Mouse (Mus musculus) liver, postnatal 0 days (tissue): ENCODE data around the gene Map4k2. TPM values are rescaled to one million over a fixed set of nuclear protein-coding genes. Genes with fewer than 3 reads are reported as not detected.

Source experiments
- ATAC-seq: fragments of 200-750 bp; cut with Nextera tagmentation; 2 replicates; pipeline ENCODE4 v1.8.0; 2017; ENCODE audit warnings: mild to moderate bottlenecking, moderate library complexity
- DNase-seq: peaks from one replicate; pipeline ENCODE4 v3.0.0-alpha.2; 2016
- H3K27ac ChIP-seq: fragments of 300-500 bp; sonication (generic); 2 replicates; pipeline ENCODE4 v1.5.1; 2014; ENCODE audit warnings: antibody characterized with exemption, moderate library complexity, mild to moderate bottlenecking, low read depth
- H3K27me3 ChIP-seq: fragments of 300-500 bp; sonication (generic); 2 replicates; pipeline ENCODE4 v1.6.1; 2014; ENCODE audit warnings: low read length, control low read depth, mixed read lengths; ENCODE audit not compliant: insufficient read depth
- H3K36me3 ChIP-seq: fragments of 300-500 bp; sonication (generic); replicated peaks from 2 replicates; pipeline ENCODE4 v1.6.1; 2014; ENCODE audit warnings: mild to moderate bottlenecking, control low read depth, low read length, moderate library complexity, mixed read lengths; ENCODE audit not compliant: insufficient read depth
- H3K4me1 ChIP-seq: fragments of 300-500 bp; sonication (generic); 2 replicates; pipeline ENCODE4 v1.6.1; 2014; ENCODE audit warnings: antibody characterized with exemption, mild to moderate bottlenecking, control low read depth; ENCODE audit not compliant: insufficient read depth
- H3K4me2 ChIP-seq: fragments of 300-500 bp; sonication (generic); 2 replicates; pipeline ENCODE4 v1.6.1; 2014; ENCODE audit warnings: low read depth, mild to moderate bottlenecking, low read length, moderate library complexity, mixed read lengths
- H3K4me3 ChIP-seq: fragments of 300-500 bp; sonication (generic); 2 replicates; pipeline ENCODE4 v1.5.1; 2014; ENCODE audit warnings: low read depth, low read length
- H3K9ac ChIP-seq: fragments of 300-500 bp; sonication (generic); replicated peaks from 2 replicates; pipeline ENCODE4 v1.6.1; 2014; ENCODE audit warnings: mild to moderate bottlenecking, moderate library complexity
- H3K9me3 ChIP-seq: fragments of 300-500 bp; sonication (generic); 2 replicates; pipeline ENCODE4 v1.6.1; 2016; ENCODE audit warnings: mild to moderate bottlenecking, control low read depth, low read length, mixed read lengths
- CTCF ChIP-seq: sonication (generic); IDR thresholded peaks from 2 replicates; pipeline ENCODE4 v1.5.1; 2016; ENCODE audit warnings: antibody characterized with exemption, low read depth
- EP300 ChIP-seq: IDR thresholded peaks from 2 replicates; pipeline ENCODE4 v1.6.1; 2016; ENCODE audit warnings: antibody characterized with exemption, low read depth, mild to moderate bottlenecking
- WGBS: fragments of 180-500 bp; shearing (Covaris S2); extraction: QIAGEN DNeasy Blood & Tissue Kit; methylation state at CpG from one replicate; pipeline ENCODE4 v1.1.7; 2014; ENCODE audit not compliant: insufficient replicate concordance; 5-methylcytosine and 5-hydroxymethylcytosine counted together
- microRNA-seq: library from miRNA; unstranded; fragments of <30 nt; microRNA quantifications from one replicate; pipeline ENCODE4, GENCODE M21; 2016
- polyA plus RNA-seq: library from polyadenylated mRNA; unstranded; fragments of >200 nt; fragmentation: Nextera tagmentation; extraction: Ambion mirVana; gene quantifications from 2 replicates; pipeline ENCODE4 v1.2.1, GENCODE M21; 2015

The Map4k2 gene
- polyA plus RNA-seq, 1 experiment from 2014 or later, result 5.7 TPM

DNA sequence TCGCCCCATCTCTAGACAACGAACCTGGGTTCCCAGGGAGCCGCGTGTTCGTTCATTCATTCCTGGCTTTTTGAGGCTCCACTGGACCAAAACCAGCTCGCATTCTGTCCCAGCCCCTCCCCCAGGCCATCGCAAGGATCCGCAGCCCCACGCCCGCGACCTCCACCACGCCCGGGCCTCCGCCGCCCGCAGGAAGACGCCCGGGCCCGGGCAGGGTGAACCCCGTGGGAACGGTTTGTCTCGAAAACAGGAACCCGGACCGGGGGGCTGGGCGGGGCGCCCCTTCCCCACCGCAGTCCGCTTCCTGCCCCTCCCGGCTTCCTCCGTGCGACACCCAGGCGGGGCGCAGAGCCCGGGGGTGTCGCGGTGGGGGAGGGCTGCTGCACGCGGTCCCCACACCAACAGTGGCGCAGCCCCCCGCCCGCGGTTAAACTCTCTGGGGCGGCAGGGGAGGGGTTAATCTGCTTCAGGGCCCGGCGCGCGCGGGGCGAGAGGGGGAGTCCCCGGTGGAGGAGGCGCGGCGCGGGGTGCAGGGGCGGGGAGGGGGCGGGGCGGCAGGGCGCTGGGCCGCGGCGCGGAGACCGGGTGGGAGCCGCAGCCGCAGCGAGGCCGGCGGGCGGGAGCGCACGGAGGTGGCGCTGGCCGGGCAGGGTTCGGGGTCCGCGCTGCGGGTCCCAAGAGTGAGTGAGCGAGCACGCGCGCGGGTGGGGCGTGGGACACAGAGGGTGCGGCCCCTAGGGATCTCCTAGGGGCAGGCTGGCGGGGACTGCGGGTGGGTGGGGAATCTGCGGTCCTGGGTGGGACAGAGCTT is 58.6 kb downstream of the Map4k2 start, which contains the start of gene Rasgrp2:
Gene Rasgrp2, plus strand, starts transcription at position 56 of the 811 bp plus-strand sequence.
- DNase-seq (peak; percentile 75), ATAC-seq (peak; percentile 8)
- TF ChIP-seq EP300, result no peak
- no peak for TF ChIP-seq CTCF
- Histone ChIP-seq H3K27me3 (peaks cover 22% of the 10 kb centered on the region), H3K4me2 (peak within 1 kb of the TSS; percentile 94), H3K9me3 (no peaks in the 10 kb centered on the region), H3K36me3 (peaks cover 6% of the 10 kb centered on the region; the same call in 1 of the 2 replicates), H3K4me3 (peak within 1 kb of the TSS; percentile 63), H3K27ac (peak within 1 kb of the TSS; percentile 93), H3K4me1 (peaks cover 33% of the 10 kb centered on the region), H3K9ac (peak within 1 kb of the TSS; percentile 69)
- under 1% methylated on average over 59 of the region's 87 CpGs for WGBS

DNA sequence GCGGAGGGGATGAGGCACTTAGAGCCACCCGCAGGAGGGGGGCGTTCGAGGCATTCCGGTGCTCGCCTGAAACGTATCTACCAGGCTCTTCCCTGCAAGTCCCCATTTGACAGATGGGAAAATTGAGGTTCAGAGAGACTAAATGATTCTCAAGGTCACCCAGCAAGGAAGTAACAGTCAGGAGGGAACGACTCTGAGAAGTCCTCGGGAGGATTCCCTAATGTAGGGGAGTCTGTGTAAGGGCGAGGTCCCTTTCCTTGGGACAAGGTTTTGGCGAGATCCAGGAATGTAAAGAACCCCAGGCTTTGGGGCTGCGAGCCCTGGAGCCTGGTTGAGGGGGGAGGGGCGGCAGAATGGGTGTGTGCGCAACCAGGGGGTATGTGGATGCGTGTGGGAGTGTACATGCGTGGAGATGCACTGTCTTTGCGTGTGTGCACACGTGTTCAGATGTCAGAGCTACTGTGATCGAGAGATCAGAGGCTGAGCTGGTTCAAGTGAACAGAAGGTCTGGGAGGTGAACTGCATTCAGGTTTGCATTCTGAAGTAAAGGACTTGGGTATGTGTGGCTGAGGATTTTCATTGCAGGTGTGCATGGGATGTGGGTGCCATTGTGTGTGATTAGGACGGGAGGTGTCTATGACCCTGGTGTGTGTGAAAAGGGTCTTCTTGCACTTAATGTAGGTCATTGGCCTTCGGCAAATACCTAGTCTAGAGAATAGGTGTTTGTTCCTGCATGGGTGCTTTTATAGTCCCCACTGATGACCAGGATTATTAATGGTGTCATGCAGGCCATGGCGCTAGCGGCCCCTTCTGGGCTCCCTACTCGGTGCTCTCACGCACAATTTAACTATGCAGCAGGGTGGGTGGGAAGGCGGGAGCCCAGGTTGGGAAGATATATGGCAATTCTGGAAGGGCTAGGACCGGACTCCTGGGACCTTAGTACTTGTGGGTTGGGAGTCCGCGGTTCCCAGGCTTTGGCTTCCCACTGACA is 59.5 kb downstream of the Map4k2 start:
- peak overlapping the region; percentile 63 for H3K4me3 ChIP-seq
- DNase-seq (no peak), ATAC-seq (no peak)
- H3K9ac ChIP-seq, result peak overlapping the region; percentile 69
- peaks cover 33% of the 10 kb centered on the region for H3K4me1 ChIP-seq
- 2% methylated on average over 29 of the region's 29 CpGs for WGBS
- peaks cover 22% of the 10 kb centered on the region for H3K27me3 ChIP-seq
- peak overlapping the region; percentile 94 for H3K4me2 ChIP-seq
- H3K9me3 ChIP-seq, result no peaks in the 10 kb centered on the region
- H3K36me3 ChIP-seq, result peaks cover 9% of the 10 kb centered on the region
- peak overlapping the region; percentile 93 for H3K27ac ChIP-seq
- TF ChIP-seq CTCF (peak; percentile 34), EP300 (no peak)

DNA sequence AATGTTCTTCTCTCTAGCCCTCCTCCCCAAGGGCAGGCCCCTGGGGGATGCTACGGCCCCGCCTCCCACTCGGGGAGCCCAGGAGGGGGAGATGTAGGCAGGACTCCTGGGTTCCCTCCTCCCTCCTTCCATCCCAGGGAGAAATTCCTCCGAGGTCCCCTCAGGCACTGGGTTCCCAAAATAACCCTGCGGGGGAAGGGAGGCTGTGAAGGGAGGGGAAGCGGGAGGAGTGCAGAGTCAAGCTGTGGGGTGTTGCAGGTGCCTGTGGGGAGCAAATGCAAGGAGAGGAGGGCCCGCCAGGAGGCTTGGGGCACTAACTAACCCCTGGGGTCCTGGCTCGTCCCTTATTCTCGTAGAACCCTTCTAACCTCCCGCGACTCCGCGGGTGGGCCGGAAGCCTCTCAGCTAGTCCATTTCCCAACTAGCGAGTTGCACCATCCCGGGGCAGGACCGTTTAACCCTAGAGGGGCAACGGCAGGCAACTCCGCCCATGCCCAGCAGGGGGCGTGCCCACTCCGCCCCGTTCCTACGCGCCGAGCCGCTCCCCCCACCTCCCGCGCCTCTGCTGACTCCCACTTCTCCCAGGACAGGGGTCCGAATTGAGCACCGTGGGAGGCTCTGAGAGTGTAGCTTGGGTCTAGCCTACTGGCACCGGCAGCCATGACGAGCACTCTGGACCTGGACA is 60.3 kb downstream of the Map4k2 start:
- DNase-seq, result peak; percentile 91

DNA sequence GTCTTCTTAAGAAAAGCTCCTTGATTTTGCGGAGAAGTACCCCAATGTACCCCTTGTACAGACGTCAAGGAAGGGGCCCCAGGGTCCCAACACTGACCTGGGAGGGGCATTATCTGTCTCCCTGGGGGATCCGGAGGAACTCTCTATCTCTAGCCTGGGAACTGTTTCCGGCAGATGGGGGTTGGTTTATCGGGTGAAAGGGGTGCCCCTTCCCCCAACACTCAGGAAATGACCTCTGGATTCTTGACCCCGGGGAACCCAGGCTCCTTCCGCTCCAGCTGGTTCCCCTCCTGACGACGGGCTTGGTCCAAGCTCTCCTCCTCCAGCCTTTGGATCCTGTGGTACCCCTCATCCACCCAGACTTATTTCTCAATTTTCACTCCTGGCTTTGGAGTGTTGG is 61.0 kb downstream of the Map4k2 start:
- H3K4me3 ChIP-seq, result peak overlapping the region; percentile 63
- peaks cover 12% of the 10 kb centered on the region for H3K36me3 ChIP-seq
- no peaks in the 10 kb centered on the region for H3K9me3 ChIP-seq
- TF ChIP-seq CTCF (no peak), EP300 (peak; percentile 63; the same call in 1 of the 2 replicates)
- DNase-seq, result peak; percentile 62
- H3K4me1 ChIP-seq, result peaks cover 33% of the 10 kb centered on the region
- peak; percentile 44 for ATAC-seq
- peak overlapping the region; percentile 94 for H3K4me2 ChIP-seq
- 1% methylated on average over 8 of the region's 9 CpGs for whole genome bisulfite sequencing
- peak overlapping the region; percentile 48 for H3K9ac ChIP-seq
- H3K27me3 ChIP-seq, result peaks cover 22% of the 10 kb centered on the region
- H3K27ac ChIP-seq, result peak overlapping the region; percentile 93

More for the DNA sequence above, 60.3 kb downstream of the Map4k2 start:
- H3K36me3 ChIP-seq, result peaks cover 11% of the 10 kb centered on the region
- under 1% methylated on average over 31 of the region's 32 CpGs for WGBS
- peak overlapping the region; percentile 48 for H3K9ac ChIP-seq
- peak overlapping the region; percentile 94 for H3K4me2 ChIP-seq
- peak overlapping the region; percentile 93 for H3K27ac ChIP-seq
- H3K4me1 ChIP-seq, result peaks cover 33% of the 10 kb centered on the region
- peak overlapping the region; percentile 63 for H3K4me3 ChIP-seq
- H3K9me3 ChIP-seq, result no peaks in the 10 kb centered on the region
- ATAC-seq, result peak; percentile 72
- H3K27me3 ChIP-seq, result peaks cover 22% of the 10 kb centered on the region
- TF ChIP-seq EP300, result no peak
- peak; percentile 95 for TF ChIP-seq CTCF

DNA sequence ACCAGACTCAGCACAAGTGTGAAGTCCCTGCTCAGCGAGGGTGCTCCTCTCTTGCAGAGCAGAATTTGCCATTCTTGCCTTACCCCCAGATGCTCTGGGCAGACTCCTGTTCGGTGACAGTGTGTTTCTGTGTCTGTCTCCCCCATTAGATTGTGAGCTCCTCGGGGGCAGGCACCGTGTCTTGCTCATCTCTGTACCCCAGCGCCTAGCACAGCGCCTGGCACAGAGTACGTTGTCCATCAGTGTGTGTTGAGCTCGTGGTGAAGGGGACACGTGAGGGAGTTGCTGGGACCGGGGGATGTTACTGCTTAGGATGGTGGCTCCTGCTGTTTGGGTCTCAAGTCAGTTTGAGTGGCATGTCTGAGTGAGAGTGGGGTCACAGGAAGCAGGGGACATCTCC is 62.9 kb downstream of the Map4k2 start:
- H3K4me2 ChIP-seq, result no peak overlapping the region
- 84% methylated on average over 10 of the region's 10 CpGs for WGBS
- TF ChIP-seq CTCF (no peak), EP300 (no peak)
- DNase-seq (no peak), ATAC-seq (no peak)
- peaks cover 26% of the 10 kb centered on the region for H3K4me1 ChIP-seq
- peaks cover 21% of the 10 kb centered on the region for H3K36me3 ChIP-seq
- H3K9me3 ChIP-seq, result no peaks in the 10 kb centered on the region
- H3K9ac ChIP-seq, result no peak overlapping the region
- peaks cover 19% of the 10 kb centered on the region for H3K27me3 ChIP-seq
- no peak overlapping the region for H3K4me3 ChIP-seq
- H3K27ac ChIP-seq, result no peak overlapping the region

Small RNAs within 50 kb of the gene (microRNA-seq; reads per million reads assigned to microRNA genes)
- gene Mir6989, result not detected

Other genes with a start within 250 kb of the Map4k2 start
- not detected in 2 replicates for gene AC131692.1, start 246.7 kb upstream of the Map4k2 start, polyA plus RNA-seq
- gene Naaladl1, start 235.4 kb upstream of the Map4k2 start, polyA plus RNA-seq, result 0.46 and 0.63 TPM in 2 replicates
- 15.0 and 15.6 TPM in 2 replicates for gene Sac3d1, start 222.5 kb upstream of the Map4k2 start, polyA plus RNA-seq
- 38.6 and 41.6 TPM in 2 replicates for gene Snx15, start 212.8 kb upstream of the Map4k2 start, polyA plus RNA-seq
- gene Batf2, start 200.2 kb upstream of the Map4k2 start, polyA plus RNA-seq, result 0.59 and 1.1 TPM in 2 replicates
- gene Arl2, start 199.6 kb upstream of the Map4k2 start, polyA plus RNA-seq, result 16.7 and 20.5 TPM in 2 replicates
- gene Majin, start 156.7 kb upstream of the Map4k2 start, polyA plus RNA-seq, result not detected in 2 replicates
- gene Gpha2, start 114.8 kb upstream of the Map4k2 start, polyA plus RNA-seq, result not detected in 2 replicates
- gene Ppp2r5b, start 105.3 kb upstream of the Map4k2 start, polyA plus RNA-seq, result 3.2 and 3.8 TPM in 2 replicates
- 3.4 and 3.8 TPM in 2 replicates for gene Atg2a, start 99.5 kb upstream of the Map4k2 start, polyA plus RNA-seq
- gene Ehd1, start 64.4 kb upstream of the Map4k2 start, polyA plus RNA-seq, result 36.4 and 36.9 TPM in 2 replicates
- gene Cdc42bpg, start 34.7 kb upstream of the Map4k2 start, polyA plus RNA-seq, result 0.27 and 0.35 TPM in 2 replicates
- 10.0 and 11.1 TPM in 2 replicates for gene Men1, start 6.2 kb upstream of the Map4k2 start, polyA plus RNA-seq
- gene Sf1, start 22.6 kb downstream of the Map4k2 start, polyA plus RNA-seq, result 34.6 and 35.7 TPM in 2 replicates
- 2.5 and 8.9 TPM in 2 replicates for gene Pygm, start 43.3 kb downstream of the Map4k2 start, polyA plus RNA-seq
- 90.7 and 93.5 TPM in 2 replicates for gene Rasgrp2, start 58.2 kb downstream of the Map4k2 start, polyA plus RNA-seq
- gene Nrxn2, start 77.6 kb downstream of the Map4k2 start, polyA plus RNA-seq, result 0.96 and 0.97 TPM in 2 replicates
- gene Slc22a12, start 201.9 kb downstream of the Map4k2 start, polyA plus RNA-seq, result not detected in 2 replicates